Mouse (Mus musculus) mouse embryonic stem cell (cell line): Measurements from ENCODE around the gene Trp53rka.

Source experiments
- in situ Hi-C, 2 experiments: fragments of 300-500 bp; cut with MboI; formaldehyde crosslinking; loops; 1 replicate in 1 of 2; 3 replicates in 1 of 2; pipeline ENCODE4 v1.14.3; 2019 to 2020; ENCODE audit warnings: low sequenced_read_pairs in 2 of 2, low pct_unique_long_range_greater_than_20kb in 1 of 2, mixed read lengths in 1 of 2; ENCODE audit not compliant: unreplicated experiment in 1 of 2

The Trp53rka gene

GRCm38 (mm10) chr2:165441613-165442012 lies 51.5 kb downstream of the Trp53rka start:
- in situ Hi-C loops: no loop called here
